Mouse (Mus musculus) spleen, adult 12 weeks (tissue): ENCODE data around the gene Bcl2l12.

Experiments
- DNase-seq: peaks from one replicate; pipeline ENCODE4 v3.0.0; 2022; ENCODE audit warnings: low spot score

The Bcl2l12 gene

DNA sequence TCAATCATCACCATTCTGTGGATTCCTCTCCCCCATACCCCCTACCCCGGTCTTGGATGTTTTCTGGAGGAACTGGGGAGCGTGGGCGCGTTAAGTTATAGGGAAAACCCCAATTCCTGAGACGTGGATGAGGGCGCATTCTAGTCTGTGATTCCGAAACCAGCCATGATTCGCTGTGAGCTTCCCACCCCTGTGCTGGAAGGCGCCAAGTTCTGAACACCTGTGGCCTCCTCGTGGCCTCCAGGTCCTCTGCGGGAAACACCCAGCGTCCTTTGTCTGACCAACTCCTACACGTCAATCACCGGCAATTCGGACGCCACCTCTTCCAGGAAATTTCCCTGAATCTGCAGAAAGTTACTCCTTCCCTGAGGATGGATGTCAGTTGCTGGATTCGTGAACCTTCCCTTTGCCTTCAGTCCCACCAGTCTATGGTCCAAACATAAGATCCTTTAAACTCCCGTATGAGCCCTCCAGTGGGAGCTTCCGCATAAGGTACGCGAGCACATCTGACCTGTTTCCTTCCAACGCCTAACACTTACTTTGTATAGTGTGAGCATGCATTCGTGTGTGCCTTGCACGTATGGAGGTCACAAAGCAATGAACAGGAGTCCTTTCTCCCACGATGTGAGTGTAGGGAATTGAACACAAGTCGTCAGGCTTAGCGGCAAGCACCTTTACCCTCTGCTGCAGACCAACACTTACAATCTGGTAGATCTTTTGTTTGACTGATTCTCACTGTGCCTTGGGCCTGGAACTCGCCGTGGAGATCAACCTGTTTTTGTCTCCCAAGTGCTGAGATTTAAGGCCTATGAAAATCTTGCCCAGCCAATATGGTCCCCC lies 11.4 kb downstream of the Bcl2l12 start:
- no peak for DNase-seq

DNA sequence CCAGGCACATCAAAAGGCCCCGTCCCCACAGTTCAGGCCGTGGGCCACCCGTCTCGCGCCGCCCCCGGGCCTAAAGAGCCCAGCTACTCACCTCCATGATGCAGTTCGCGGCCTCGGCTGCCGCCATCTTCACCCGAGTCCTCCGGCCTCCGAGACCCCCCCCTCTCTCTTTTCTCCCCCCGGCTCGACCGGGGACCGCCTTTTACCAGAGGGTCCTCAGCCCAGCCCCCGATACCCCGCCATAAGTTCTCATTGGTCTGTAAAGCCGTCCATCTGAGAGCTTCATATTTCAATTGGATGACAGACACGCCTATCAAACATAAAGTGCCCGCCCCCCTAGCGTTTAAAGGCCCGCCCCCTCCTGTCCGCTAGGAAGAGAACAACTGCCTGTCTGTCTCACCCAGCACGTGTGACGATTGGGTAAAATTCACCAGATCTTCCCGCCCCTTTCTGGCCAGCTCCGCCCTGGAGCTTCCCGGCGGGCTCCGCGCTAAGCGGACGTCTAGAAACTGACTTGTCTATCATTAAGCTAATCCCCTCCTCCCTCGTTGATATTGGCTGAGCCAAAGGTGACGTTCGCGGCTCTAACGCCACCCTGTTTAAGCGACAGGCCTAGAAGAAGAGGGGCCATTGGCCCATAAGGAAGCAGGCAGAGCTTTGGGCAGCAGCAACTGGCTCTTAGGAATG lies 12.2 kb downstream of the Bcl2l12 start, which contains the start of gene Prmt1:
Gene Prmt1, minus strand, starts transcription at position 377 of the 687 bp plus-strand sequence.
- peak; percentile 95 for DNase-seq

DNA sequence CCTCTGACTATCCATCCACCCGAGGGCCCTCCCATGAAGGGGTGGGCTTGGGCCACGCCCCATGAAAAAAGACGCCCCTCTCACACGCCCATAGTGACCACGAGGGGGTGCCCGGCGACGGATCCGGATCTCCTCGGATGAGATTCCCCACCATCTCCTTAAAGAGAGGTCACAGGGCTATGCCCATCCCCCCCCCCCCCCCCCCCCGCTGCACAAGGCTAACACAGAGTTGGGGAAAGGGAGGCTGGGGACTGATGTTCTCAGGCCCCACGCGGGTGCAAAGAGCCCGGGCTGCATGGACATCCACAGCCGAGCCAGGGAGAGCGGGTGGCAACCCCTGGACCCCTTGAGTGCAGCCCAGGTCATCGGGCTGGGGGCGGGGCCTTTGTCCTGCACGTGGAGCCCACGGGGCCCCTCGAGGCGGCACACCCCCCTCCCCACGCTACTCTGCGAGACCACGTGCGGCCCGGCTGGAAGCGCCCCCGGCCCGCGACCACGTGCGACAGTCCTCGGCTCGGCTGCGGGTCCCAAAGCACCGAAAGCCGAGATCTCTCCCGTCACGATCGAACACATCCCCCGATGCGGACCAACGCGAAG lies 12.8 kb downstream of the Bcl2l12 start:
- no peak for DNase-seq

DNA sequence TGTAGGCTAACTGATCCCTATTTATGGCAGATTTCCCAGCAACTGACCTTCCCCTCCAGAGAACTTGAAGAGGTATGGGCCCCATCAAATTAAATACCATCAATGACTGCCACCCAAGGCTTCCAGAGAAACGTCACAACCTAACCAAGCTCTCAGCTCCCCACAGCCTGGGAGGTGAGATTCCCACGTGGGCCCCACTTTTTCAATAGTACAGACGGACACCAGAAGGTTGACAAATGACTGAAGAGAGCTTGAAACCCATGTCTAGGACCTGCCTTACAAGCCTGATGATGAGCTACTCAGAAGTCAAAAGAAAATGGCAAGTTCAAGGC lies 13.7 kb downstream of the Bcl2l12 start:
- DNase-seq = no peak

DNA sequence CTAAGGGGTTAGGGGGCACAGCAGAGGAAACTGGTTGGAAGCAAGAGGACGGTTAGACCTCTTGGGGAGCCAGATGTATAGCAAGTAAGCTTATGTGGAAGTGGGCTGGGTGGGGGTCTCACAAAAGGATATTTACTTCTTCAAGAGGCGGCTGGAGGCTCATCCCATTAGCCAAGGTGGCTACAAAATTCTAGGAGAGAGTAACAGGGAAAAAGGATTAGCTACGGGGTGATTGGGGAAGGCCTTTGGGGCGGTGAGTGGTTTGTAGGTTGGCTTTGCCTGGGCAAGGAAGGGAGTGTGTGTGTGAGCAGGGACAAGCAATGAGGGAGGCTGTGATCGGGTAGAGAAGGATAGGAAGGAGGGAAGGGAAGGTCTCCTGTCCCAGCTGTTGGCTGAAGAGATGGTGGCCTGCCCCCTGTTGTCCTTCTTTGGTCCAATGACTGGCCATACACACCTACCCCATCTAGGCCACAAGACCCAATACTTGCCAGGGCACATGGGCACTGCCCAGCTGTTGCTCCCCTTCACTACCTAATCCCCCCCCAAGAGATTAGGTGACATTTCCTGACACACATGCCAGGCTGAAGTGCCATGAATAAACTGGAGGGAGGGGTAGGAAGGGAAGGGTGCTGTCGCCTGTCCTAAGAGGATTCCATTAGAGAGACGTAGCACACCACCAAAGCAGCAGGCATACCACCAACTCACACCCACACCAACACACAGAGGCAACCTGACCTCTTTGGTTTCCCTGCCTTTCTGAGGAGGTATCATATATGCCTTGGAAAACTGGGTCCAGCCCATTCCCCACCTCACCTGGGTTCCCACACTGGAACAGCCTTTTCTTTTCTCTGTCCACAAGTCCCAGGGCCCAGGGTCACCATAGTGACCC lies 14.3 kb downstream of the Bcl2l12 start:
- DNase-seq = no peak

DNA sequence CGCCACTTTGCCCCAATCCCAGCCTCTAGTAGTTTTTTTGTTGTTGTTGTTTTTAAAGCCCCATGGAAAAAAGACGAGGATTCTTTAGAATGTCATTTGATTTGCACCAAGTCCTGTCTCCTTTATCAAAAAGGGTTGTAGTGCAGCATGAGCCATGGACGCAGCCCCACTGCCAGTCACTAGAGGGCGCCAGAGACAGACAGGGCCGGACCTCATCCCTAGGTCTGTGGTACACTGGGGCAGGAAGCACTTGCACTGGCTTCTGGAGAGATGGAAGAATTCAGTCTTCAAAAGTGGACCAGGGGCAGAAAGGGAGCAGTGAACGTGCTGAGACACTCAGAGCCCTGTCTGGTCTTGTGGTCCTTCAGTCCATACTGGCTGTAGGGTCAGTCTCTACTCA lies 15.4 kb downstream of the Bcl2l12 start:
- peak; percentile 80 for DNase-seq

DNA sequence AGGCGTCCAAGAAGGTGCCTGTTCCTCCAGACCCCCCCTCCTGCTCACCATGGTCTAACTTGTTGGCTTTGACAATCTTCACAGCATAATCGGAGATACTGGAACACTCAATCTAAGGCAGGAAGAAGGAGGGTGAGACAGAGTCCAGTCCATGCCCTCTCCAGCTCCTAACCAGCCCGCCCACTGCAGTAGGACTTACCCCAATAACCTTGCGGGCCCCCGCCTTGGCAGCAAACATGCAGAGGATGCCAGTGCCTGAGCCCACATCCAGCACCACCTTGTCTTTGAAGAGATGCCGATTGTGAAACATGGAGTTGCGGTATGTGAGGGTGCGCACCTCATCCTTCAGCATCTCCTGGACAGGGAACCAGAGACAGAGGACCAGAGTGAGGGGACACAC lies 17.0 kb downstream of the Bcl2l12 start:
- no peak for DNase-seq

DNA sequence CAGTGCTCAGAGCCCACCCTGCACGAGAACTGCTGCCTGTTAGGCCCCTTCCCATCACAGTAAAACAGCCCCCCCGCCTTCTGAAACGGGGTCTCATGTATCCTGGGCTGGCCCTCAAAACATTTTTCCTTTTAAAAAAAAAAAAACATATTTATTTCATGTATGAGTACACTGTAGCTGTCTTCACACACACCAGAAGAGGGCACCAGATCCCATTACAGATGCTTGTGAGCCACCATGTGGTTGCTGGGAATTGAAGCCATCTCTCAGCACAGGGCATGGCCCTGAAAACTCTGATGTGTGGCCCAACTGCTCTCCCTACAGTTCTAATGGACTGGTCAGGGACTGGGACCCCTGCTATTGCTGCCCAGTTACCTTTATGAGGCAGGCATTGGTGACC lies 20.2 kb downstream of the Bcl2l12 start:
- no peak for DNase-seq

DNA sequence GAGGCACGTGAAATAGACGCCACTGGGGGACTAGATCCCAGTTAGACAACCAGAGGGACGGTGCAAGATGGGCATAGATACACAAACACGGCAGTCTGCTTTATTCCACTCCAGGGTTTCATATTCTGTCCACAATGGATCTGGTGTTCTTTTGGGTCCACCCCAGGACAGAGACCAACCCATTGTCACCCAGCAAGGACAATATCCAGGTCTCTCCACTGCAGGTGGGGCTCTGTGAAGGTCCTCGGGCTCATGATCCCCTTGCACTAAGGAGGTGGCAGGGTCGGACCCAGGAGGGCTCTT lies 23.4 kb downstream of the Bcl2l12 start:
- DNase-seq = no peak

DNA sequence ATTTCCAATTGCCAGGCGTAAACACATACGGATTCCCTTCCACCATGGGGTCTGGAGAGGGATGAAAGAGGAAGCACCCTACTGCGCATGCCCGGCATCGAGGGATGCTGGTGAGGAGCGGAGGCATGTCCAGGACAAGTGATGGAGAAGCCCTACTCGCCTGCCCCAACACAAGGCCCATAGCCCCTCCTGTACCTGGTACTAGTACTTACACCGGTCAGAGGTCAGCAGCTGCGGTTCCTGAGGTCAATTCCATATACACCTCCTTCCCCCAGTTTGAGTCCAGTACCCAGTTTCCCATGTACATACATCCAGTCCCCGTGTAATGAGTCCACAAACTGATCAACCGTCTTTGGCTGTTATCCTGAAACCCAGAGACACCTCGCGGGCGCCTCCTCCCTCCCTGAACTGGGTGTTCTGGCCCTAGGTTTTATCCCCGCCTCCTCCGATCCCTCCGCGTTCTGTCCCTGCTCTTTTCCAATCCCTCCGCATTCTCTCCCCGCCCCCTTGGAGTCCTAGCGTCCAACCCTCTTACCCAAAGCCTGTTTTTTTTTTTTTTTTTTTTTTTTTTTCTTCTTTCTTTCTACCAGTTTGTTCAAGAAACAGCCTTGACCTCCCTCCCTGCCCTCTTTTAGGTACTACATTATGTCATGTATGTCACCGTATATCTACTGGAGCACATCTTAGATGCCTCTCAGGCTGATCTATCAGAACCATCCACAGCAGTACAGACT lies 24.0 kb downstream of the Bcl2l12 start, which contains the start of gene Cpt1c:
Gene Cpt1c, minus strand, starts transcription at position 469 of the 734 bp plus-strand sequence.
- peak; percentile 45 for DNase-seq

DNA sequence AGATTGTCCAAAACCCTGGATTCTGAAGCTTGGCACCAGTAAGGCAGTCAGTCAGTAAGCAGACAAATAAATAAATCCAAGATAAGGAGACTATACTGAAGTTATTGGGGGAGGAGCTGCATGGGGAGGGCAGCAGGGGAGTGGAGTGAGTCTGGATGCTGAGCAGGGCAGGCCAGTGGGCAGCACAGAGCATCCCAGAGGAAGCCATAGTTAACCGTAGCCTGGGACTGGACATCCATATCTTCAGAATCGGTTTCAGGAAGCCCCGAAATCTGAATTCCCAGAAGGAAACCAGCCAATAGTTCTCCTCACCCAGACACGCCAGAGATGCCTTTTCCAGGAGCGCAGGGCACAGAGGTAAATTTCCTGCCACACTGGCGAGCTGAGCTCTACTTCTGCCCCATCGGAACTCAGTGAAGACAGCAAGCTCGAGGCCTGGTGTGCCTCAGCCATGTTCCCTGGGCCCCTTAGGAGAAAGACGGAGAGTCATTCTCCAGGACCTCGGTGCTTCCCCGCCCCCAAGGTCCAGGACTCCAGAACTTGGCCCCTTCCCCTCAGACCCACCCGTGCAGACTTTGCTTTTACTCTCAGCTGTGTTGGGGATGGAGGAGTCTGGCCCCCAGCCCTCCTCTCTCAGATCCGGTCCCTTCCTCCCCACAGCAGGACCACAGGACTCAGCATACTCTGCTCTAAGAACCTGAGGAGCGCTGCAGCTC lies 24.9 kb downstream of the Bcl2l12 start:
- DNase-seq = no peak

DNA sequence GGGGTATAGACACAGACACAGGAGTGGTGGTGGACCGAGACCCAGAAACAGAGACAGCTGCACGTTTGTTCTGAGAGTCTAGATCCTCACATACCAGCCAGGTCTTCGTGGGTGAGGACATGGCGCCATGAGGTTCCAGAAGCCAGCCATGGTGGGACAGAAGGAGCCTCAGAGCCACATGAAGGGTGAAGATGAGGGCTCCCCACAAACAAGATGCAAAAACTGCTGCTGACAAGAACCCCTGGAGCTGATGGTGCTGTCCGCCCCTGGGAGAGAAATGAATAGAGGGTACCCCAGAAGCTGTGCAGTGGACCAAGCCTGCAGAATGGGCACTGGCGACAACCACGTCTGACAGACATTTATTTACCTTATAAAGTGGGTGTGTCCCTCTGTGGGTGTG lies 27.4 kb downstream of the Bcl2l12 start:
- DNase-seq = no peak

DNA sequence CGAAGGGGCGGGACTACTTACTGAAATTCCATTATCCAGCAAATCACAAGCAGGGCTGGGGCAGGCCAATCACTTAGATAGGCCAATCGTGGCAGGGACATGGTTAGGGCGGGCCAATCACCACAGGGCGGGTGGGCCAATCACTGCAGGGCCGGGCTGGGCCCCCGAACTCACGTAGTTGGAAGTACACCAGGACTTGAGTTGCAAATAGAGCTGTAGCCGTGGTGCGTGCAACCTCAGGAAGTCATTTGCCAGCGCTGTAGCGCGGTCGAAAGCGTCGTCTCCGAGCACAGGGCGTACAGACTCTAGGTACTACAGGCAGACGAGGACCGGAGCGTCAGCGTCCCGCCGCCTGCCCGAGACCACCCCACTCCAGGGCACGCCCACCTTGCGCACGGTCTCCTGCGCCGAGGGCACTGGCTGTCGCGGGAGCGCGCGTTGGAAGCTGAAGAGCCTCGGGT lies 28.3 kb downstream of the Bcl2l12 start:
- peak; percentile 39 for DNase-seq

DNA sequence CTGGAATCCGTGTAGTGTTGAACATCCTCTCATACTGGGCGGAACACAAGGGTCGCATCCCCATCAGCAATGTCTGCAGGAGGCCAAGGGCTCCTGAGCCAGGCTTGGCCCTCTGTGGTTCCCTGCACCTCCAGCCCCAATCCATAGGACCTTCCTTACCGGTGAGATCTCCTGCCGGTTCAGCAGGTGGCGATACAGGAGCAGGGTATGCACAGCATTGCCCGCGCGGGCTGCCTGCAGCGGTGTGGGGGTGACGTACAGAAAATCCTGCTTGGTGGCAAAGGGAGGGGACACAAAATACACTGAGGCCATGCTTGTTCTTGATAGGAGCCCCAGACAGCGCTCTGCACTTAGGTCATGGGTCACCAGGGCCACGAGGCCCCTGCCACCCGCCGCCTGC lies 31.9 kb downstream of the Bcl2l12 start:
- no peak for DNase-seq

DNA sequence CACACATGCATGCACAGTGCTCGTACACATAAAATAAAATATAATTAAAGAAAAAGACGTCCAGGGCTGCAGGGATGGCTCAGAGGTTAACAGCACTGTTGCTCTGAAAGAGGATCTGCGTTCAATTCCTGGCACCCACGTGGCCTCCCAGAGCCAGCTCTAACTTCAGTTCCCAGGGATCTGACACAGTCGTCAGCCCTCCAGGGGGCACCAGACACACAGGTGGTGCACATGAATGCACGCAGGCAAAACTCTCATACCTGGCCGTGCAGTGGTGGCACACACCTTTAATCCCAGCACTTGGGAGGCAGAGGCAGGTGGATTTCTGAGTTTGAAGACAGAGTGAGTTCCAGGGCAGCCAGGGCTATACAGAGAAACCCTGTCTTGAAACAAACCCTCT lies 32.5 kb downstream of the Bcl2l12 start:
- DNase-seq = no peak

DNA sequence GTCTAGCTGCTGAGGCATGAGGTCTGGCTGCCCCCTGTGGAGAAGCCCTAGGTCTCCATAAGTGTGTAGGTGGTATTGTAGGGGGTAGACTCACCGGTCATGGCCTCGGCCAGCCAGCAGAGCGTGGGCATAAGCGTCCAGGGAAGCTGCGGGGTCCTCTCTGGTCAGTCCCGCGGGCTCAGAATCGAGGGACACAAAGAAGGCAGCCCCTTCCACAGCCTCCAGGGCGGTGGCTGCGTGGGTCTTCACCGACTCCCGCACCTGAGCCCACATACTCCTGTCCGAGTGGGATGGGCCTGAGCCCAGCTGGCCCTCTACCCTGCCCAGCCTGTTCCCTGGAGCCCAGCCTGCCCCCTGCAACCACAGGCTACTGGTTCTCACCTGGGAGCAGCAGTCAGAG lies 33.5 kb downstream of the Bcl2l12 start:
- DNase-seq = no peak

DNA sequence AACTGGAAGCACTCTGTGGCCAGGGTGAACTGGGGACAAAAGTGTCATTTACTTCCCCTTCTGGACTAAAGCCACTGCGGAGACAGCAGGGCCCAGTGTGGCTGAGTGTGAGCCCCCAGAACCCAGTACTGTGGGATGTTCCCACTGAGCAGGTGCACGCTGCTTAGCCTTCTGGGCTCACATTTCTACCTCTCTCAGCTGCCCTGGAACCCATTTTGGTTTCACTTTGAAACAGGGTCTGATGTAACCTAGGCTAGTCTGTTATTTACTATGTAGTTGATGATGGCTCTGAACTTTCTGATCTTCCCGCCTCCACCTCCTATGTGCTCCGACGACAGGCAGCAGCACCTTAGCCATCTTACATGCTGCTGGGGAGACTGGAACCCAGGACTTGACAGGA lies 35.7 kb downstream of the Bcl2l12 start:
- DNase-seq = no peak

DNA sequence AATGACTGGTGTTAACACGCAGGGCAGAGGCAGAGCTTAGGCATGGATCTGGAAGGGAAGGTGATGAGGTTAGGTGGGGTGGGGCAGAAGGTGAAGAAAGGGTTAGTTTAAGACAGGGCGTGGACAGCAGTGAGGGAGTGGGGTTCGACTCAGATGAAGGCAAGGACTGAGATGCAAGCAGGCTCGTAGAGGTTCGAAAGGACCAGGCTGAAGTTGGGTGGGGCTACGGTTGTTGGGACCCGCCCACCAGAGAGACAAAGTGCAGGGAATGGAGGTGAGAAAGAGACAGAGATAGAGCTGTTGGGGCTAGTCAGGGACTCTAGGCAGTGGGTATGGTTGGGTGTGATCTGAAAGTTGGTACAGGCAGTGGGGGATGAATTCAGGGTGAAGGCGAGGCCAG lies 36.2 kb downstream of the Bcl2l12 start:
- no peak for DNase-seq

DNA sequence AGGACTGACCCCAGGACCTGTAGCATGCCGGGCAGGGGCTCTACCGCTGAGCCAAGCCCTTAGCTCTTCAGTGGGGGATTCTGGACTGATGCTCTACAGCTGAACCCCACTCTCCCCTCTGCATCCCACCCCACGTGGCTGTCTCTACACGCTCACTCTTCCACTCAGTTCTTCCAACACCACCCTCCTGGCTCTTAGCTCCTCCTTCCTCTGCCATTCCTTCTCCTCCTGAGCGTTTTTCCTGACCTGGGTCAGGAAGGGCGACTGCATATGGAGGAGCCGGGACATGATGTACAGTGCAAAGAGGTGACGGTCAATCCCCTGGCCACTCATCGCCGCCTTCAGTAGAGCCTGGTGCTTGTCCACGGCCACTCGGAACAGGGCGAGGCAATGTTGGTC lies 38.0 kb downstream of the Bcl2l12 start:
- no peak for DNase-seq

DNA sequence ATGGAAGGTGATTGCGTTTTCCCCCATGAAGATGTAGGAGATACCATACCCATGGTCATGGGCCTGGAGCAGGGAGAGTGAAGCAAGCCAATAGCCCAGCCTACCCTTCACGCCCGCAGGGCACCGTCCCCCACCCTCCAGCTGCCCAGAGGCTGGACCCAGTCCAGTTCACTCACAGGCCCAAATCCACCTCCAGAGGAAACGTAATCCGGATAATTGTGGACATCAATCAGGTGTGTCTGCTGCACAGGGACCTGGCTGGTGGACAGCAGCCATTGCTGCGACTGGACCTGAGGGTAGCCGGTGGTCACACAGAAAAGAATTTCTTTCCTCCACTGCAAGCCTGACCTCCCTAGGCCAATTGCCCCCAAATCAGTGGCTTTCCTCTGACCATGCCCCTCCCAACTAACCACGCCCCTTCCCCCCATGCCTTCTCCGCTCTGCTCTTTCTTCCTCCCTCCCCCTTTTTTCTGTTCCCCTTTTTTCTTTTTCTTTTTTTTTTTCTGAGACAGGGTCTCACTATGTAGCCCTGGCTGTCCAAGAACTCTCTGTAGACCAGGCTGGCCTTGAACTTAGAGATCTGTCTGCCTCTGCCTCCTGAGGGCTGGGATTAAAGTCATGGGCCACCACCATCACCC lies 38.5 kb downstream of the Bcl2l12 start:
- no peak for DNase-seq
